Mouse (Mus musculus): Measurements from ENCODE around the gene Tspan7. TPM values are rescaled to one million over a fixed set of nuclear protein-coding genes. Genes with fewer than 3 reads are reported as not detected.

Gene Tspan7
- polyA plus RNA-seq, 1 experiment from 2014 or later: 0.93 TPM

DNA sequence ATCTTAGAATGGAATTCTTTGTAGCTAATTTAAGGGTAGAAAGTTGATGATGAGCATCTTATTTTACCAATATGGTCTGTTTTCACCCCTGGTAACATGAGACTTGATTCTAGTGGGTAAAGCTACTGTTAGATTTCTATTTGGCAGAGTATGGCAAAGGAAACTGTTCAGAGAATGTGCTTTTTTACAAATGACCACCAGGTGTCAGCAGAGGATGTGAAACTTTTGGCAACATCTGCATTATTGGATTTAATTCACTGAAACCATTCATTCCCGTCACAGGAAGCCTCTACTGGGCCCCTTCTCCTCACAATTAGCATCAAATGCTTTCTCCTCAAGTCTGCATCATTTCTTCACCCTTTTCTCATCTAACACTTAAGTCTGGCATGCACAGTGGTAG, 92.4 kb downstream of the Tspan7 start:
- 7% methylated on average over 1 of the region's 1 CpGs for WGBS (ENCODE audit: missing documents)

GRCm38 (mm10) chrX:10582731-10583130, 97.8 kb downstream of the Tspan7 start:
- Histone ChIP-seq H3K79me2 (ENCODE audit: inconsistent target) (no peaks in the 10 kb centered on the region), H3K36me3 (ENCODE audit: inconsistent target) (no peaks in the 10 kb centered on the region), H3K27ac (no peak overlapping the region), H3K4me3 (ENCODE audit: inconsistent target) (no peak overlapping the region)
- WGBS (ENCODE audit: missing documents): 47% methylated on average over 4 of the region's 4 CpGs

More for the DNA sequence above, 92.4 kb downstream of the Tspan7 start:
- H3K4me3 ChIP-seq (ENCODE audit: inconsistent target): no peak overlapping the region
- H3K79me2 ChIP-seq (ENCODE audit: inconsistent target): no peaks in the 10 kb centered on the region
- H3K36me3 ChIP-seq (ENCODE audit: inconsistent target): no peaks in the 10 kb centered on the region
- no peak overlapping the region for H3K27ac ChIP-seq

- Histone ChIP-seq H3K36me3 (ENCODE audit: inconsistent target) (no peaks in the 10 kb centered on the region), H3K27ac (no peak overlapping the region), H3K4me3 (ENCODE audit: inconsistent target) (no peak overlapping the region), H3K79me2 (ENCODE audit: inconsistent target) (no peaks in the 10 kb centered on the region)
- 46% methylated on average over 3 of the region's 3 CpGs for WGBS (ENCODE audit: missing documents)
Measured at GRCm38 (mm10) chrX:10592244-10592643, 107.3 kb downstream of the Tspan7 start.

DNA sequence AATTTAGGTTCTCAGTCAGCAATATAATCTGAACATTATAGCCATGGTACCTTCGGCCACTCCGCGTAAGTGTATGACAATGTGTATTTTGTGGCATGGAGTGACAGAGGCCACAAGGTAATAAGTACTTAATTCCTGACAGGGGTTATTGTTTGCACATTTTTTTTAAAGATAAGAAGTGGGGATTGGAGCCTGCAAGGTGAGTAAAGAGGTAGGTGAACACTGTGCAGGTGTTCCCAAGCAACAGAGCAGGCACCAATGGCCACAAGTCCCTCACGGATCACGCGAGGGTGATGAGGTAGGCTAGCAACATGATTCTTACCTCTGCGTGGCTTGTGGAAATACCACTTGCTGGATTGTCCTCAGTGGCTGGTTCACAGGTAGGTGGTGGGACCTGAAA, 108.6 kb downstream of the Tspan7 start:
- Histone ChIP-seq H3K36me3 (ENCODE audit: inconsistent target) (no peaks in the 10 kb centered on the region), H3K27ac (no peak overlapping the region), H3K79me2 (ENCODE audit: inconsistent target) (no peaks in the 10 kb centered on the region), H3K4me3 (ENCODE audit: inconsistent target) (no peak overlapping the region)
- WGBS (ENCODE audit: missing documents): 94% methylated on average over 7 of the region's 7 CpGs

DNA sequence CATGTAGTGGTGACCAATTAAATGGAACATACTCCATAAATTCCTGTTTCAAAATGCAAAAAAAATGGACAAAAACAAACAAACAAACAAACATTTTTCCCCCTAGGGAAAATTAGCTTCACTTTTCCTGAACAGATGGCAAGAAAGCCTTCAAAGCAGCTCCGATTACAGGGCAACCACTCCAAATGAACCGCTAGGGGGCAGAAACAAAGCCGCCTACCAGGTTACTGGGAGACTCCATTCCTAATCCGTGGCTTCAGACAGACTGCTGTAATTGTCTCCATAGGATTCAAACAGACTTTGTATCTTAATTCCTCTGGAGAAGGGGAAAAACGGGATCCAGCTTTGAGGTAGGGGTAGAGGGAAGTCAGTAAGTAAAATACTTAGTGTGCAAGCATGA, 132.2 kb downstream of the Tspan7 start:
- no peak overlapping the region for H3K4me3 ChIP-seq (ENCODE audit: inconsistent target)
- no peaks in the 10 kb centered on the region for H3K79me2 ChIP-seq (ENCODE audit: inconsistent target)
- H3K36me3 ChIP-seq (ENCODE audit: inconsistent target): no peaks in the 10 kb centered on the region
- no peak overlapping the region for H3K27ac ChIP-seq
- WGBS (ENCODE audit: missing documents): 26% methylated on average over 4 of the region's 5 CpGs

- H3K79me2 ChIP-seq (ENCODE audit: inconsistent target): no peaks in the 10 kb centered on the region
- H3K36me3 ChIP-seq (ENCODE audit: inconsistent target): no peaks in the 10 kb centered on the region
- no peak overlapping the region for H3K4me3 ChIP-seq (ENCODE audit: inconsistent target)
- no peak overlapping the region for H3K27ac ChIP-seq
Measured at GRCm38 (mm10) chrX:10641062-10641461, 156.1 kb downstream of the Tspan7 start.

Other genes starting within 250 kb of the Tspan7 start
- not detected in 3 replicates for gene Otc, start 232.9 kb upstream of the Tspan7 start, polyA plus RNA-seq (2018)
- gene Mid1ip1, start 229.9 kb downstream of the Tspan7 start, polyA plus RNA-seq (2018): 59.3 to 119 TPM (median 84.9 TPM) in 3 replicates

Measured in macrophage (primary cell).